Mouse (Mus musculus): ENCODE data around the gene Tmem207.

Tmem207 gene

GRCm38 (mm10) chr16:26462835-26463234, 63.7 kb downstream of the Tmem207 start, which contains the start of gene Cldn16:
Gene Cldn16, plus strand, starts transcription at chr16:26463135.
- in situ Hi-C loops (cut with MboI; ENCODE audit: unreplicated experiment in 2 of 2) = no loop called here

- in situ Hi-C loops (cut with MboI; ENCODE audit: unreplicated experiment in 2 of 2) = no loop called here
Observed at GRCm38 (mm10) chr16:26456182-26456581, 70.4 kb downstream of the Tmem207 start.

GRCm38 (mm10) chr16:26454163-26454562, 72.4 kb downstream of the Tmem207 start:
- in situ Hi-C loops (cut with MboI; ENCODE audit: unreplicated experiment in 2 of 2) = no loop called here

All from v-Abl transformed pro-B cells (cell line).